In genomic region chr4:41639913-41640507, GRCm38 (mm10) we compare ENCODE assay signal across 8 mouse cellular contexts. TPM values are rescaled to one million over a fixed set of nuclear protein-coding genes. Genes with fewer than 3 reads are reported as not detected.
DNase-seq lines count a peak whose midpoint lies in the region; ATAC-seq lines count a peak whose summit lies in the region.

Gene Enho, minus strand, starts transcription at chr4:41640324.

- H3K27ac ChIP-seq in hindbrain, embryonic 10.5 days = peak within 1 kb of the TSS; percentile 98
- H3K27ac ChIP-seq in lung, embryonic 16.5 days (ENCODE audit: low read length) = no peak within 1 kb of the TSS

- H3K27me3 ChIP-seq in hindbrain, embryonic 10.5 days (ENCODE audit: insufficient read depth, poor library complexity, severe bottlenecking) = peaks cover 36% of the 10 kb centered on the region
- H3K27me3 ChIP-seq in lung, embryonic 16.5 days (ENCODE audit: control insufficient read depth, insufficient read depth, low read depth, low read length) = peaks cover 6% of the 10 kb centered on the region; the same call in 1 of the 2 replicates

- WGBS in hindbrain, embryonic 10.5 days = under 1% methylated on average over 74 of the region's 74 CpGs
- WGBS in lung, embryonic 16.5 days = under 1% methylated on average over 58 of the region's 74 CpGs

- H3K4me1 ChIP-seq in hindbrain, embryonic 10.5 days (replicated peaks) = peaks cover 62% of the 10 kb centered on the region
- peaks cover 3% of the 10 kb centered on the region; the same call in 1 of the 2 replicates for H3K4me1 ChIP-seq in lung, embryonic 16.5 days (replicated peaks; ENCODE audit: control insufficient read depth, insufficient read depth, low read length)

- peak; percentile 94 for ATAC-seq in lung, embryonic 16.5 days (ENCODE audit: low read depth)

- H3K4me3 ChIP-seq in hindbrain, embryonic 10.5 days = peak within 1 kb of the TSS; percentile 82
- peak within 1 kb of the TSS; percentile 53 for H3K4me3 ChIP-seq in lung, embryonic 16.5 days (ENCODE audit: low read length)

- H3K36me3 ChIP-seq in hindbrain, embryonic 10.5 days = peaks cover 20% of the 10 kb centered on the region
- H3K36me3 ChIP-seq in lung, embryonic 16.5 days (ENCODE audit: control insufficient read depth, insufficient read depth, low read length) = no peaks in the 10 kb centered on the region

- no peaks in the 10 kb centered on the region for H3K9me3 ChIP-seq in hindbrain, embryonic 10.5 days
- no peaks in the 10 kb centered on the region for H3K9me3 ChIP-seq in lung, embryonic 16.5 days (ENCODE audit: control insufficient read depth, low read length)

- H3K4me2 ChIP-seq in lung, embryonic 16.5 days (ENCODE audit: low read depth, low read length) = peak within 1 kb of the TSS; percentile 94

- peak; percentile 97 for DNase-seq in Muller cell, postnatal 12 days (ENCODE audit: inconsistent ontology term)
- peak; percentile 98 for DNase-seq in cerebellum, adult 9-11 months
- peak; percentile 87 to 95 for DNase-seq in frontal cortex, adult 2 months (ENCODE audit: extremely low spot score in 1 of 2, low spot score in 1 of 2)
- peak; percentile 96 for DNase-seq in hindbrain, embryonic 10.5 days (ENCODE audit: low spot score)
- peak; percentile 94 for DNase-seq in layer of hippocampus, adult 9-11 months
- peak; percentile 88 for DNase-seq in ovary, postnatal 10 days (ENCODE audit: low spot score)
- peak; percentile 89 for DNase-seq in thymus, postnatal 0 days (ENCODE audit: low spot score)

- H3K9ac ChIP-seq in lung, embryonic 16.5 days (ENCODE audit: low read length) = peak within 1 kb of the TSS; percentile 68

RNA-seq across cellular contexts. Expression of gene Enho, which starts in this region (rescaled TPM):
- 111 and 117 TPM in 2 replicates for polyA plus RNA-seq in frontal cortex, adult 2 months (2012; rRNA removed)
- polyA plus RNA-seq in hindbrain, embryonic 10.5 days (2016; fragmentation: Nextera tagmentation; extraction: Ambion mirVana) = 27.3 and 50.9 TPM in 2 replicates
- polyA plus RNA-seq in lung, embryonic 16.5 days (2015; fragmentation: Nextera tagmentation; extraction: Ambion mirVana) = 7.8 and 8.1 TPM in 2 replicates
- polyA plus RNA-seq in thymus, postnatal 0 days (2015; fragmentation: Nextera tagmentation; extraction: Ambion mirVana) = 10.3 and 10.5 TPM in 2 replicates
